Mouse (Mus musculus): Measurements from ENCODE around the gene Cdkn1a. TPM values are rescaled to one million over a fixed set of nuclear protein-coding genes. Genes with fewer than 3 reads are reported as not detected.
"Not testable (repeated sequence)": the region's sequence is repeated elsewhere in the genome, so short reads cannot be mapped to it uniquely, and the experiment has no call there.

The Cdkn1a gene
- polyA plus RNA-seq, 1 experiment from 2014 or later: 52.0 TPM

DNA sequence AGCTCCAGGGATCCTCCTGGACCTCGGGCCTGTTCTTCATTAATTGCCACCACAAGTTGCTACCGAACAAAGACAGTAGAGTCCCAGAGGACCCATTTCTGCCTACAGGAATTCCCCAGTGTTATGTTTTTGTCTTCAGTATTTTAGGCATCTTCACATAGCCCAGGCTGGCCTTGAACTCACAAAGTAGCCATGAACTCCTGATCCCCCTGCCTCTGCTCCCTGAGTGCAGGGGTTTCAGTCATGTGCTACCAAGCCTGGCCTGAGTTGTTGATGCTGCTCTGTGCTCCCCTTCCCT, 26.8 kb upstream of the Cdkn1a start:
- Histone ChIP-seq H3K27me3 (replicated peaks; ENCODE audit: control insufficient read depth, insufficient read depth, low read length) (no peaks in the 10 kb centered on the region), H3K4me3 (replicated peaks; ENCODE audit: low read length) (no peak overlapping the region), H3K9ac (replicated peaks; ENCODE audit: low read depth, low read length) (no peak overlapping the region), H3K9me3 (ENCODE audit: control insufficient read depth, low read length) (no peaks in the 10 kb centered on the region), H3K36me3 (ENCODE audit: control insufficient read depth, insufficient read depth) (no peaks in the 10 kb centered on the region), H3K27ac (ENCODE audit: low read length) (no peak overlapping the region), H3K4me1 (replicated peaks; ENCODE audit: control insufficient read depth, insufficient read depth, low read length) (no peaks in the 10 kb centered on the region), H3K4me2 (ENCODE audit: low read length) (no peak overlapping the region)
- ATAC-seq: no peak
- WGBS: 74% methylated on average over 2 of the region's 2 CpGs

DNA sequence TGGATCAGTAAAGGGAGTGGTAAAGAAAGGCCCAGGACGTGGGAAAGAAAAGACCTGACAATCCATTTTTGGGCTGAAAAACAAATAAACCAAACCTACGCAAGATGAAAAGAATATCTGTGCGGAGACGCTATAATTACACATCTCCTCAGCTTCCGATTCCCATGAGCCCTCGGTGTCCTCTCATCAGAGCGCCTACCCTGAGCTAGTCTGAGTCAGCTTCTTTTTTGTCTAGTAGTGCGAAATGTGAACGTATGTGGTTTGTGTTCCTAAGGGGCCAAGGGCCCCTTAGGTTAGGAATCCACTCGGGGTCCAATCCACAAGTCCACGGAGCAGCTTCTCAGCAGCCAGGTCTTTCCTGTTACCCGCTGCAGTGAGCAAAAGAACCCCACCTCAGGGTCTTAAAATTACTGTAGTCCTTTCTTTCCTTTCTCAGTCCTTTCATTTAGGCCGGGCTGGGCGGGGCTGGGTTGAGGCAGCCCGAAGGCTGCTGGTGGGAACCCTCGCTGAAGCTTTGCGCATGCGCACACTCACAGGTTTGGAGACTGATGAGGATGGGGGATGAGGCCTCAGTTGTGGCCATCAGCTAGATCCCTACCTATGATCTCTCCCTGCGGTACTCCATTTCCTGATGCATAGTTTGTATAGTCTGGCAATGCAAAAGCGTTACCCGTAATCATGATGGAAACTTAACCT, 25.4 kb upstream of the Cdkn1a start:
- Histone ChIP-seq H3K36me3 (ENCODE audit: control insufficient read depth, insufficient read depth) (no peaks in the 10 kb centered on the region), H3K27me3 (replicated peaks; ENCODE audit: control insufficient read depth, insufficient read depth, low read length) (no peaks in the 10 kb centered on the region), H3K9ac (replicated peaks; ENCODE audit: low read depth, low read length) (no peak overlapping the region), H3K4me1 (replicated peaks; ENCODE audit: control insufficient read depth, insufficient read depth, low read length) (no peaks in the 10 kb centered on the region), H3K27ac (ENCODE audit: low read length) (no peak overlapping the region), H3K4me2 (ENCODE audit: low read length) (no peak overlapping the region), H3K9me3 (ENCODE audit: control insufficient read depth, low read length) (no peaks in the 10 kb centered on the region), H3K4me3 (replicated peaks; ENCODE audit: low read length) (no peak overlapping the region)
- 79% methylated on average over 21 of the region's 21 CpGs for WGBS
- ATAC-seq: no peak

DNA sequence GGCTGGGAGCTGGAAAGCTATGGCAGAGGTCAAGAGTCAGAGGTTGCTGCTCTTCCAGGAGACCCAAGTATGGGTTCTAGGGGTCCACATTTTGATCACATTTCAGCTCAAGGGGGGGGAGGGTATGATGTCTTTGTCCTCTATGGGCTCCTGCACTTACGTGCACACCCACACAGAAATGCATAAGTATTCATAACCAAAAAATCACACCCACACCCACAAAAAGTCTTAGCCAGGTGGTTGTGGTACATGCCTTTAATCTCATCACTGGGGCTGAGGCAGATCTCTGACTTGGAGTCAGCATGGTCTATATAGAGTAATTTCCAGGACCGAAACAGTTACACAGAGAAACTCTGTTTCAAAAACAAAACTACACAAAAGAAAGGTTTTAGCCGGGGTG, 24.8 kb upstream of the Cdkn1a start:
- ATAC-seq: no peak
- H3K4me1 ChIP-seq (replicated peaks; ENCODE audit: control insufficient read depth, insufficient read depth, low read length): no peaks in the 10 kb centered on the region
- no peak overlapping the region for H3K9ac ChIP-seq (replicated peaks; ENCODE audit: low read depth, low read length)
- no peaks in the 10 kb centered on the region for H3K9me3 ChIP-seq (ENCODE audit: control insufficient read depth, low read length)
- no peaks in the 10 kb centered on the region for H3K27me3 ChIP-seq (replicated peaks; ENCODE audit: control insufficient read depth, insufficient read depth, low read length)
- H3K36me3 ChIP-seq (ENCODE audit: control insufficient read depth, insufficient read depth): no peaks in the 10 kb centered on the region
- H3K4me3 ChIP-seq (replicated peaks; ENCODE audit: low read length): no peak overlapping the region
- H3K27ac ChIP-seq (ENCODE audit: low read length): no peak overlapping the region
- 92% methylated on average over 3 of the region's 3 CpGs for WGBS
- H3K4me2 ChIP-seq (ENCODE audit: low read length): no peak overlapping the region

GRCm38 (mm10) chr17:29067416-29067815, 23.4 kb upstream of the Cdkn1a start:
- H3K27ac ChIP-seq (ENCODE audit: low read length); H3K27me3 ChIP-seq (replicated peaks; ENCODE audit: control insufficient read depth, insufficient read depth, low read length); H3K36me3 ChIP-seq (ENCODE audit: control insufficient read depth, insufficient read depth); H3K4me1 ChIP-seq (replicated peaks; ENCODE audit: control insufficient read depth, insufficient read depth, low read length); ATAC-seq; H3K9ac ChIP-seq (replicated peaks; ENCODE audit: low read depth, low read length); H3K4me3 ChIP-seq (replicated peaks; ENCODE audit: low read length); H3K9me3 ChIP-seq (ENCODE audit: control insufficient read depth, low read length); H3K4me2 ChIP-seq (ENCODE audit: low read length): not testable (repeated sequence)
- 92% methylated on average over 3 of the region's 3 CpGs for WGBS

DNA sequence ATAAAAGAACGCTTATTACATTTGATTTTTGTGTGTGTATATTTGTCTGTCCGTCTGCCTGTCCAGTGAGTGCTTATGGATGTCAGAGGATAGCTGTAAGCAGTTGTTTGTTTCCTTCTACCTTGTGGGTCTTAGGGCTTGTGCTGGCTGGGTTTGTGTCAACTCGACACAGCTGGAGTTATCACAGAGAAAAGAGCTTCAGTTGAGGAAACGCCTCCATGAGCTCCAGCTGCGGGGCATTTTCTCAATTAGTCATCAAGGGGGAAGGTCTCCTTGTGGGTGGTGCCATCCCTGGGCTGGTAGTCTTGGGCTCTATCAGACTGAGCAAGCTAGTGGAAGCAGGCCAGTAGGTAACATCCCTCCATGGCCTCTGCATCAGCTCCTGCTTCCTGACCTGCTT, 22.9 kb upstream of the Cdkn1a start:
- no peak for ATAC-seq
- H3K9ac ChIP-seq (replicated peaks; ENCODE audit: low read depth, low read length): no peak overlapping the region
- no peak overlapping the region for H3K4me2 ChIP-seq (ENCODE audit: low read length)
- no peaks in the 10 kb centered on the region for H3K27me3 ChIP-seq (replicated peaks; ENCODE audit: control insufficient read depth, insufficient read depth, low read length)
- H3K9me3 ChIP-seq (ENCODE audit: control insufficient read depth, low read length): no peaks in the 10 kb centered on the region
- no peak overlapping the region for H3K4me3 ChIP-seq (replicated peaks; ENCODE audit: low read length)
- 49% methylated on average over 5 of the region's 5 CpGs for WGBS
- H3K27ac ChIP-seq (ENCODE audit: low read length): no peak overlapping the region
- H3K36me3 ChIP-seq (ENCODE audit: control insufficient read depth, insufficient read depth): no peaks in the 10 kb centered on the region
- H3K4me1 ChIP-seq (replicated peaks; ENCODE audit: control insufficient read depth, insufficient read depth, low read length): no peaks in the 10 kb centered on the region

DNA sequence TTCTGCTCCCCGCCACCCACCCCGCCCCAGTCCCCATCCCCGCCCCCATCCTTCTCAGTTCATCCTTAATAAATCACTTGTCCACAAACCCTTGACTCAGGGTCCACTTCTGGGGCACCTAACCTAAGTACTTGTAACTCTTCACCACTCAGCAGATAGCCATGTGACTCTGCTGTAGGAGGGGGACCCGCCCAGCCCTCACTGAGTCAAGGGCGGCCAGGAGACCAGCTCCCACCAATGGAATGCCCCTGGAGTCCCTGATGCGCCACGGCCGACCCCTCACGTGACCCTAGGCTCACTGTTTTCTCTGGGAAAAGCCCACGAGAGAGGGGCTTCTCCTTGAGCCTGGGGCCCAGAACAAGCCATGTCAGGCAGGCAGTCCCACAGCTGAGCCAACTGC, 21.7 kb upstream of the Cdkn1a start:
- no peaks in the 10 kb centered on the region for H3K27me3 ChIP-seq (replicated peaks; ENCODE audit: control insufficient read depth, insufficient read depth, low read length)
- no peaks in the 10 kb centered on the region for H3K4me1 ChIP-seq (replicated peaks; ENCODE audit: control insufficient read depth, insufficient read depth, low read length)
- no peak overlapping the region for H3K4me2 ChIP-seq (ENCODE audit: low read length)
- 84% methylated on average over 10 of the region's 10 CpGs for WGBS
- H3K4me3 ChIP-seq (replicated peaks; ENCODE audit: low read length): no peak overlapping the region
- H3K27ac ChIP-seq (ENCODE audit: low read length): no peak overlapping the region
- H3K36me3 ChIP-seq (ENCODE audit: control insufficient read depth, insufficient read depth): no peaks in the 10 kb centered on the region
- no peaks in the 10 kb centered on the region for H3K9me3 ChIP-seq (ENCODE audit: control insufficient read depth, low read length)
- H3K9ac ChIP-seq (replicated peaks; ENCODE audit: low read depth, low read length): no peak overlapping the region
- ATAC-seq: no peak

DNA sequence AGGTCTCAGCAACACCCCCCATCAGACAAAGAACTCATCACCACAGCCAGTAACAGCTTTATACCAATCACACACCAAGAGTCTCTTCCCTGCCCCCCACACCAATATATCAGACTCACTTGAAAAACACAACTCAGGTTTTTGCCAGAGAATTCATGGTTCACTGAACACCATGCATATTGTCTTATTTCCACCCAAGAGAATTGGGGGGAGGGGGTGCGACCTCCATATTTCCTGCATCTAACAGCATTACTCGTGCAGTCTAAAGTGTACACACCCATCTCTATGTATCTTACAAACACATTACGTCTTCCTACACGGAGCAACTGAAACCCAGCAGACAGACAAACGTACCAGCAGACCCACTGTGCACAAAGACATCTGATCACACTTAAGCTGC, 19.0 kb upstream of the Cdkn1a start:
- no peak overlapping the region for H3K9ac ChIP-seq (replicated peaks; ENCODE audit: low read depth, low read length)
- no peaks in the 10 kb centered on the region for H3K27me3 ChIP-seq (replicated peaks; ENCODE audit: control insufficient read depth, insufficient read depth, low read length)
- no peak overlapping the region for H3K4me3 ChIP-seq (replicated peaks; ENCODE audit: low read length)
- no peak for ATAC-seq
- no peaks in the 10 kb centered on the region for H3K4me1 ChIP-seq (replicated peaks; ENCODE audit: control insufficient read depth, insufficient read depth, low read length)
- no peaks in the 10 kb centered on the region for H3K36me3 ChIP-seq (ENCODE audit: control insufficient read depth, insufficient read depth)
- H3K4me2 ChIP-seq (ENCODE audit: low read length): no peak overlapping the region
- no peaks in the 10 kb centered on the region for H3K9me3 ChIP-seq (ENCODE audit: control insufficient read depth, low read length)
- no peak overlapping the region for H3K27ac ChIP-seq (ENCODE audit: low read length)
- 79% methylated on average over 5 of the region's 5 CpGs for WGBS

DNA sequence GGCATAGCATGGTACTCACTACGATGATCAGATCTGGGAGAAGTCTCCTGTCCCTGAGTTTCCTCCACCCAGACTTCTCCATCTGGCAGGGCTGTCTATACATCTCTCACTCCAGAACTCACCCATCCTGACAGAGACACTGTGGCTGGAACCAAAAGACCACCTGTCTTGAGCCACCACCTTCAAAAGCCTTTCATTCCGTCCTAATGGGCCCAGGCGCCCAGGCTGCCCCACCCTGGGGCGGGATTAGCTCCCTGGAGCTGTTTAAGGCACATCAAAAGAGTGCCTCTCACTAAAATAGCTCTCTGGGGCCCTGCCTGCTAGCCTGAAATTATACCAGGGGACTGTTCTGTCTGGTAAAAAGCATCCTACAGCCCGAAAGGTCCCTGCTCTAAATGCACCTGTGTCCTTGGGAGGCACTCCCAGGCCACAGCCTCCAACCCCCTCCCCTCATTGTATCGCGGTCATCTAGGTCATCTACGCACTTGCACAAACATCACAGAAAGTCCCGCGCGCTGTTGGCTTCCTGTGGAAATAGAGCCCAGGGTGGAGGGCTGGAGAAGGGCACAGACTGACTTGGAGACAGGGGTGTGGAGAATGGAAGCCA, 18.0 kb upstream of the Cdkn1a start:
- Histone ChIP-seq H3K4me1 (replicated peaks; ENCODE audit: control insufficient read depth, insufficient read depth, low read length) (no peaks in the 10 kb centered on the region), H3K36me3 (ENCODE audit: control insufficient read depth, insufficient read depth) (no peaks in the 10 kb centered on the region), H3K27me3 (replicated peaks; ENCODE audit: control insufficient read depth, insufficient read depth, low read length) (no peaks in the 10 kb centered on the region), H3K4me3 (replicated peaks; ENCODE audit: low read length) (no peak overlapping the region), H3K9ac (replicated peaks; ENCODE audit: low read depth, low read length) (no peak overlapping the region), H3K4me2 (ENCODE audit: low read length) (no peak overlapping the region), H3K27ac (ENCODE audit: low read length) (no peak overlapping the region), H3K9me3 (ENCODE audit: control insufficient read depth, low read length) (no peaks in the 10 kb centered on the region)
- WGBS: 29% methylated on average over 11 of the region's 11 CpGs
- ATAC-seq: no peak

DNA sequence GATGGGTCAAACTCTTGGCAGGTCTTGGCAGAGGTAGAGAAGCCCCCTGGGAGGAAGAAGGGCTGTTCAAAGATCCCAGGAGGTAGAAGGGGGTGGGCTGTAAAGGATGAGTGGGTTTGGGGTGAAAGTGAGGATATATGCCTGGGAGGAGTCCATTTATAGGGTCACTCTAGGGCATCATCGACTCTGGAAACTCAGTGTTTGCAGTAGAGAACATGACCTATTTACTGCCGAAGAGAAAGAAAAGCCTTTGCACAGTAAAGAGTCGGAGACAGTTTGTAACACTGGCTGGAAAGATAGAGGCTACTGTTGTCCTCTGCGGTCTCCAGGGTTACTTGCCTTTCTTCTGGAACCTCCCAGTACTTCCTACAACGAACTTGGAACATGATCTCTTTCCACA, 17.5 kb upstream of the Cdkn1a start:
- WGBS: 60% methylated on average over 5 of the region's 5 CpGs
- peaks cover 4% of the 10 kb centered on the region; the same call in 1 of the 2 replicates for H3K4me1 ChIP-seq (replicated peaks; ENCODE audit: control insufficient read depth, insufficient read depth, low read length)
- ATAC-seq: no peak
- no peaks in the 10 kb centered on the region for H3K9me3 ChIP-seq (ENCODE audit: control insufficient read depth, low read length)
- H3K4me2 ChIP-seq (ENCODE audit: low read length): no peak overlapping the region
- no peak overlapping the region for H3K27ac ChIP-seq (ENCODE audit: low read length)
- no peaks in the 10 kb centered on the region for H3K36me3 ChIP-seq (ENCODE audit: control insufficient read depth, insufficient read depth)
- H3K27me3 ChIP-seq (replicated peaks; ENCODE audit: control insufficient read depth, insufficient read depth, low read length): no peaks in the 10 kb centered on the region
- no peak overlapping the region for H3K9ac ChIP-seq (replicated peaks; ENCODE audit: low read depth, low read length)
- H3K4me3 ChIP-seq (replicated peaks; ENCODE audit: low read length): no peak overlapping the region

- no peak for ATAC-seq
- peaks cover 6% of the 10 kb centered on the region; the same call in 1 of the 2 replicates for H3K4me1 ChIP-seq (replicated peaks; ENCODE audit: control insufficient read depth, insufficient read depth, low read length)
- H3K27ac ChIP-seq (ENCODE audit: low read length): no peak overlapping the region
- H3K9ac ChIP-seq (replicated peaks; ENCODE audit: low read depth, low read length): no peak overlapping the region
- H3K27me3 ChIP-seq (replicated peaks; ENCODE audit: control insufficient read depth, insufficient read depth, low read length): no peaks in the 10 kb centered on the region
- no peaks in the 10 kb centered on the region for H3K9me3 ChIP-seq (ENCODE audit: control insufficient read depth, low read length)
- H3K4me3 ChIP-seq (replicated peaks; ENCODE audit: low read length): no peak overlapping the region
- WGBS: 85% methylated on average over 13 of the region's 13 CpGs
- no peak overlapping the region for H3K4me2 ChIP-seq (ENCODE audit: low read length)
- no peaks in the 10 kb centered on the region for H3K36me3 ChIP-seq (ENCODE audit: control insufficient read depth, insufficient read depth)
These were observed 16.7 kb upstream of the Cdkn1a start for GRCm38 (mm10) chr17:29074085-29074484.
